Mouse (Mus musculus): ENCODE measurements around the gene Prkce.

The Prkce gene

DNA sequence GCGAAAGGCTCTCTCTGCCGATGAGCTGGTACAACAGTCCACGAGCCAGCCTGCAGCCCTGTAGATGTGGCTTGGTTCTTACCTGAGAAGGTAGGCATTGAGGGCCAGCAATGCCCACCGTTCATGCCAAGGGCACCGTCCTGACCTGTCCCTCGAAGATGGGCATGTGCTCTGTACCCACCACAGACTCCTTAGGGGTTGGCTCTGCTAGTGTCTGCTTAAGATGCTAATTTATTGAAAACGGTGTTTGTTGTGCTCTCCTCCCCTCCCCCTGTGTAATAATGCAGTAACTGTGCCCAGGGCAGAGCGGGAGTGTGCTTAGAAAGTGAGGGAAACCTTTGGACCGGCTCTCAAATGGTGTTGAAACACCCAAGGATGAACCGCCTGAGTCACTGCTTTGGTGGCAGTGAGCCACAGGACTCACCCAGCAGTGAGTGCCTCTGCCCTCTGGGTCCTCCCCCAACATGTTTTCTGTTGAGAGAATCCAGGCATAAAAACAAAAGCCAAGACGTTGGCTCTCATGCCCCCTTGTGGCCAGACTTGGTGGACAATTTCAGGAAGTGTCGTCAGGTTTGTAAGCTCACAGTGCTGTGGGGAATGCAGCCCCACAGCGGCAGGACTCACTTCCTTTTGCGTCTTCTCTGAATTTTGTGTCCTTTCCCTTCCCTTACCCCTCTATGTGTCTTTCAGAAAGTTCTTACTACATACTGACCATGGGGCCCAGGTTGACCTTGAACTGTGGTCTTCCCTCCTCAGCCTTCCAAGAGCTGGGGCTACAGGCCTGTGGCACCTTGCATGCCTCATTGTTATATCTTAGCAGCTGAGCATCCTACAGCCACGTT, 277.2 kb downstream of the Prkce start:
- peak; percentile 92 for DNase-seq (ENCODE audit: low read depth, low spot score)

DNA sequence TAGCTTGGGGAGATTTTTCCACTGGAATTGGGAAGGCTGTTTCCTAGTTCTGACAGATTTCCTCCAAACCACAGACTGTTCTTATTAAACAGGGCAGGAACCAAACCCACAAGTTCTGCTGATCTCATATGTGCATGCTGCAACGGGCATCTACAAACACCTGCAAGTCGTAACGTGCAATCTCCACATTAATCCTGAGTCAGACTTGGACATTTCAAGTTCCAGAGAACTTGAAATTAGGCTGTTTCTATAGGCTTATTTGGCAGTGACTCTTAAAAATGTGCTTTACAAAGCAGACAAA, 277.8 kb downstream of the Prkce start:
- DNase-seq (ENCODE audit: low read depth, low spot score), result no peak

GRCm38 (mm10) chr17:86445900-86446299, 278.3 kb downstream of the Prkce start:
- no peak for DNase-seq (ENCODE audit: low read depth, low spot score)

DNA sequence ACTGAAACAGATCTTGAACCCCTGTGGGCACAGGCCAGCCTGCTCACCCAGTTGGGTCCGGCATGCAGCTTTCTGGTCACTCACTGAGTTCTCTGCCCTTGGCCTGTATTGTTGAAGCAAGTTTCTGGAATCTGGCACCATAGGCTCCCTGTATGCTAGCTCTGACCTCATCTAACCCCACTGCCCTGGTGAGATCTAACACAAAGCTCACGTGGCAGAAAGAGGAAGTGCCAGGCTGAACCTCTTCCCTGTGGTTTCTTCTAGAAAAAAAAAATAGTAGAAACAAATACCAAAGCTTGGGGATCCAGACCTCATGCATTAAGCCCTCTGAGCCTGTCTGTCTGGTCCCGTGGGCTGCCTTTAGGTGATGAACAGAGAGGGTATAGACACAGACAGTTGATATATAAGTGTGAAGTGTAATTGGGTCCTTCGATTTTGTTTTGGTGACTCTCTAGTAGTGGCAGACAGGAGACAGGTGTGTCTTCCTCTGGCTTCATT, 279.6 kb downstream of the Prkce start:
- DNase-seq (ENCODE audit: low read depth, low spot score), result no peak

DNA sequence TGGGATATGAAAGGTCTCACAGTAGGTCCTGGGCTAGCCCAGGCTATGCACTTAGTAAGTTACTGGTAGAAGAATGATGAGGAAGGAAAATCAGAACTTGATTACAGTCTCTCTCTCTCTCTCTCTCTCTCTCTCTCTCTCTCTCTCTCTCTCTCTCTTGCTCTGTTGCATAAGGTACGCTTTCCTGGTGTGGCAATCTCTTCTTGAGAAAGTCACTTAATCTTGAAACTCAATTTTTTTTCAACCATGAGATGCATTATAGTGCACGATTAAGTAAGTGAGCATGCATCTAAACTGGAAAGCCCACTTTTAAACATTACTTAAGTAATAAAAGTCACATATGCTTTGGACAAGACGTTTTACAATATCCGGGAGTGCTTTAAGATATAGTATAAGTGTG, 285.3 kb downstream of the Prkce start:
- DNase-seq (ENCODE audit: low read depth, low spot score), result no peak

DNA sequence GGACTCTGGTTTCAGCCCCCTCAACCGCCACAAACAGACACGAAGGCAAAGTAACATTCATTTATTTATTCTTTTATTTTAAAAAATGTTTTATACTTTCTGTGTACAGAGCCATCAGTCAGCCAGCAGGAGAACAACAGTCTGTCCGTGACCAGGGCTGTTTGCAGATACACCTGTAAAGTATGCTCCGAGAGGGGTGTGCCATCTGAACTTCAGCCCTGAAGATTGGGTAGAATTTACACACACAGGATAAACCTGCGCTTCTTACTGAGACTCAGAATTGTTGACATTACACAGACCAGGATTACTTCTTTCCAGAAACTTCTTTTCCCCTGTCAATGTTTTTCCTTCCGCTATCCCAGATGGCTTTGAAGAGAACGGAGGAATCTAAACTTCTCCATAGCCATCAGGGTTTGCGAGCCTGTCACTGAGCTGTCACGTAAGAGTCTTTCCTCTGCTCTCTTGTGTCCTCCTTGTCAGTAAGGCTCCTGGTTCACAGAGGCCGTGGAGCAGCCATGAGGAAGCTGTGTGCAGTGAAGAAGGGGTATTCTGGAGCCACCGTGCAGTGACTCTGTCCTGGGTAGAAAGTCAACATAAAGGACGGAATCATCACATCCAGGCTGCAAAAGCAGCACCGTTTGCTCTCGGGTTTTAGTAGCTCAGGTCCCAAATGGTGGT, 286.2 kb downstream of the Prkce start:
- no peak for DNase-seq (ENCODE audit: low read depth, low spot score)

GRCm38 (mm10) chr17:86454351-86454706, 286.7 kb downstream of the Prkce start:
- no peak for DNase-seq (ENCODE audit: low read depth, low spot score)

DNA sequence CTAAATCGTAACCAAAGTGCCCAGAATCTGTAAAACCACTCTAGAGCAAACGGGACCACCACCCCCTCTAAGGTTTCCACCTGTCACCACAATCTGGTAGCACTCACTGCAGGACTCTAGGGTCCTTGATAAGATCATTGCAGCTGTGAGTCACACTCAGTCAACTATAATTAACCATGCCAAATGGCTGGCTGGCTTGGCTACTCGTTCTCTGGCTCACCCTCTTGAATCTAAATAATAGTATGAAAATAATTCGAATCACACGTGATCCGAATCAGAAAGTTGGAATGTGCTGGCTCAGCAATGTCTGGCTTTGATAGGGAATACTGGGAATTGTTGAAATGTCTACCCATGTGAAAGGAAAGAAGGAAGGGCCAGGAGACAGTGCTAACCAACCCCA, 288.9 kb downstream of the Prkce start:
- no peak for DNase-seq (ENCODE audit: low read depth, low spot score)

GRCm38 (mm10) chr17:86458302-86458980, 290.9 kb downstream of the Prkce start:
- DNase-seq (ENCODE audit: low read depth, low spot score), result no peak

GRCm38 (mm10) chr17:86460645-86461430, 293.3 kb downstream of the Prkce start:
- DNase-seq (ENCODE audit: low read depth, low spot score), result no peak

DNA sequence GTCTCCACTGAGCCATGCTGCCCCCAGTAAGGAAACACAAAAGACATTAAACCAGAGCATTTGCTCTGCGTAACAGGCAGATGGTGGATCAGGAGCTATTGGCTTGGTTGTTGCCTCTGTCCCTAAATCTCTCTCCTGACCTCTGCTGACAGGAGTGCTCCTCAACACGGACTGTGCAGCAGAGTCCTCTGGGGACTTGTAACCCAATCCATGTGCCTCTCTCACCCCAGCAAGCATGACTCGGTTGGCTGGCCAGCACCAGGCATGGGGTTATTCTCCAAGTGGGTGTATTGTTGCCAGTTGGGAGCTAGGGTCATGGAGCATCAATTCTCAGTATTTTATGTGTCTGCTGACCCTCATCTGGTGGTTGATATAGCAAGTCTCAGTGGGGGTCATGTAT, 295.8 kb downstream of the Prkce start:
- DNase-seq (ENCODE audit: low read depth, low spot score), result no peak

GRCm38 (mm10) chr17:86464197-86464596, 296.6 kb downstream of the Prkce start:
- no peak for DNase-seq (ENCODE audit: low read depth, low spot score)

DNA sequence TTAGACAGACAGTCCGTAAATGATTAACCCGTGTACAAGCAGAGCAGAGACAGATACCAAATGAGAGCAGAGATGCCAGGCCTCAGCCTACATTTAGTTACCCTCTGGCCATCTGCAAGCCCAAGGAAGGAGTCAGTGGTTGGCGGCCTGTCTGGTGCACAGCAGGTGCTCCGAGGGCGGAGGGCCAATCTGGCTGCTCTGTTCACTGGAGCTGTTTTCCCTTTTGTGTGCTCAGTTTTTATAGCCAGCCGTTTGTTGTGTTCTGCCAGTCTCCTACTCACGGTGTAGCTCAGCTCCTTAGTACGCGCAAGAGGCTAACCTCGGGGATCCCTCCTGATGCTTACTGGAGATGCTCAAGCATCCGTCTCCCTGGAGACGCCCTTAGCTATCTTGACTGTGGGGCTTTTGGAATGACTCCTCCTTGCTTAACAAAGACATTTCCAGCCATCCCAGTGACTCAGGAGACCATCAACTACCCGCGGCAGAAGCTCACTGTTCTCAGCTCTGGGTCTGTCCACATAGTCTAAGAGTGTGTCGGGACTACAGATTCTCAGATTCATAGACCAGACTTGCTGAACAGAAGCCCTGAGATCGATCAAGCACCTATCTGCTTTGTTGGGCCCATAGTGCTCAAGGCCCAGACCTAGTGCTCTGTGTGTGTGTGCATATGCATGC, 297.2 kb downstream of the Prkce start:
- peak; percentile 46 for DNase-seq (ENCODE audit: low read depth, low spot score)

DNA sequence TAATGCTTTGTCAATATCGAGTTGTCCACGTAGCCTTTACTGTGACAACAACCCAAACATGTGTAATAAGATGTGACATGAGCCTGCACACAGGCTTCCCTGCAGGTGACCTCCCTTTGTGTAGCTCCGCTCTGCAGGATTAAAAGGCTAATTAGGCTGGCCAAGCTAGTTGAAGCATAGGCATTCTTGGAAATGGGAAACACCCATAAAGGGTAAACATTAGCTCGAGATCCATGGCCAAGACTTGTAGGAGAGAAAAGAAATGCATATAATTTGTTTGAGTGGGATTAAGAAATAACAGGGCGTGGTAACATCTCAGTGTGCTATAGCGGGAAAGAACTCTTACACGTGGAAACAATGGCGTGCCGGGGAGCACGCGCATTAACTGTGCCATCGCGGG, 298.3 kb downstream of the Prkce start:
- no peak for DNase-seq (ENCODE audit: low read depth, low spot score)

DNA sequence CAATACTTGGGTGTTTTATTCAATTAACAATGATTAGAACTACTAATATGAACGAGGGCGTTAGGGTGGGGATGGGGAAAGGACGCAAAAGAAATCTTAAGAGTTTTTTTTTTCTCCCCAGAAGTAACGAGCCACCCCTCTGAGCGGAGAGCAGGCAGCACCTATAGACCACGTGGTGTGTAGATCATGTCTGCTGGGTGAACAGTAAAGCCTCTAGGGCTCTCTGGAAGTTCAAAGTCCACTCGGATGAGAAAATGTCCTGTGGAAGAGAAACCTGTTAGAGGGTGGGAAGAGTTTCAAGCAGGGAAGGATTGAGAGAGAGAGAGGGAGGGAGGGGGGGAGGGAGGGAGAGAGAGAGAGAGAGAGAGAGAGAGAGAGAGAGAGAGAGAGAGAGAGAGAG, 298.8 kb downstream of the Prkce start:
- DNase-seq (ENCODE audit: low read depth, low spot score), result no peak

- no peak for DNase-seq (ENCODE audit: low read depth, low spot score)
Measured at GRCm38 (mm10) chr17:86466871-86467270, 299.3 kb downstream of the Prkce start.

GRCm38 (mm10) chr17:86467291-86467898, 299.8 kb downstream of the Prkce start:
- no peak for DNase-seq (ENCODE audit: low read depth, low spot score)

DNA sequence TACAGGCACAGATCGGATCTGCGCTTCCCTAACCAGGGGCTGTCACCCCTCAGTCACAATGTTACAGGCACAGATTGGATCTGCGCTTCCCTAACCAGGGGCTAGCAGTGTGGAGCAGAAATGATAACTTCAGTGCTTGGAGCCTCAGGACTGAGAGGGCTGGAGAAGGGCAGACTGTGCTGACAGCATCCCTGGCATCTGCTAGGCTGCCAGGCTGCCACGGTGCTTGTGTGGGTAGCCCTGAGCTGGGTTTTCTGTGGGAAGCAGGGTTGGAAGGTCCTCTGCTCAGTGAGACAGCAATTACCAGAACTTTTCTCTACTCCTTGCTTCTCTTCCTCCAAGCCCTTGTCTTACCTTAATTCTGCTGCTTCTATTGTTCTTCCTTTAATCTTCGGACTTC, 300.4 kb downstream of the Prkce start:
- DNase-seq (ENCODE audit: low read depth, low spot score), result no peak

GRCm38 (mm10) chr17:86470160-86470559, 302.6 kb downstream of the Prkce start:
- no peak for DNase-seq (ENCODE audit: low read depth, low spot score)

DNA sequence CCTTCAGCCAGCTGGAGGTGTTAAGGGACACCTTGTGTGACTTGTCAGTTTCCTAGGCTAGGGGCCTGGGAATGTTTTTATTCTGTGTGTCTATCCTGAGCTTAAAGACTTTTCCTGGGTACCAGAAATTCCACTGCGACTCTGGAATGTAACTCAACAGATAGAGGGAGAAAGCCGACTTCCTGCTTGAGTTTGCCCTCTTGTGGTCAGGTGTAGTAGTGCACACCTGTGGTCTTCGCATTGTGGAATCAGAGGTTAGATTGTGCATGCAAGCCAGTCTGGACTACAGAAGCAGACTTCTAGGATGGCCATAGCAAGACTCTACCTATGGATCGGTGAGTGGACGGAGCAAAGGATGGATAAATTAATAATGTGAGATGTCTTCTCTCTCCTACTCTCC, 304.1 kb downstream of the Prkce start:
- DNase-seq (ENCODE audit: low read depth, low spot score), result peak; percentile 47

- no peak for DNase-seq (ENCODE audit: low read depth, low spot score)
Measured at GRCm38 (mm10) chr17:86476674-86477073, 309.1 kb downstream of the Prkce start.

All from mesoderm, embryonic 11.5 days (tissue).